Mouse (Mus musculus) CH12.LX (cell line): ENCODE data around the gene Tsnax.

ENCODE experiments used
- CTCF ChIP-seq, 2 experiments: IDR thresholded peaks in 1 of 2; conservative IDR thresholded peaks in 1 of 2; 2 replicates each; pipeline ENCODE4 v1.5.1; 2011 to 2012; ENCODE audit warnings: low read depth in 2 of 2, low read length in 2 of 2, improper control_type of control experiment in 1 of 2, inconsistent platforms in 1 of 2, mild to moderate bottlenecking in 1 of 2, moderate library complexity in 1 of 2
- ELF1 ChIP-seq: IDR thresholded peaks from 2 replicates; pipeline ENCODE4 v1.6.1; 2014; ENCODE audit warnings: low read depth, mild to moderate bottlenecking, inconsistent platforms, low read length, improper control_type of control experiment
- EP300 ChIP-seq: IDR thresholded peaks from 2 replicates; pipeline ENCODE4 v1.6.1; 2011; ENCODE audit warnings: low read length, improper control_type of control experiment
- JUND ChIP-seq: conservative IDR thresholded peaks from 2 replicates; pipeline ENCODE4 v1.6.1; 2011; ENCODE audit warnings: low read depth, low read length, improper control_type of control experiment
- MAX ChIP-seq: IDR thresholded peaks from 2 replicates; pipeline ENCODE4 v1.6.1; 2011; ENCODE audit warnings: low read length, improper control_type of control experiment
- MAZ ChIP-seq: IDR thresholded peaks from 2 replicates; pipeline ENCODE4 v1.6.1; 2012; ENCODE audit warnings: low read depth, mild to moderate bottlenecking, inconsistent platforms, low read length, improper control_type of control experiment, moderate library complexity
- NELFE ChIP-seq: IDR thresholded peaks from 2 replicates; pipeline ENCODE4 v1.6.1; 2011; ENCODE audit warnings: low read depth, low read length, improper control_type of control experiment
- POLR2A ChIP-seq: IDR thresholded peaks from 2 replicates; pipeline ENCODE4 v1.6.1; 2011; ENCODE audit warnings: low read depth, mild to moderate bottlenecking, improper control_type of control experiment, low read length
- POLR2AphosphoS2 ChIP-seq: IDR thresholded peaks from 2 replicates; pipeline ENCODE4 v1.6.1; 2011; ENCODE audit warnings: low read depth, low read length, improper control_type of control experiment
- USF1 ChIP-seq: IDR thresholded peaks from 2 replicates; pipeline ENCODE4 v1.6.1; 2014; ENCODE audit warnings: low read depth, mild to moderate bottlenecking, inconsistent platforms, low read length, improper control_type of control experiment
- ZC3H11A ChIP-seq: IDR thresholded peaks from 2 replicates; pipeline ENCODE4 v1.6.1; 2012; ENCODE audit warnings: low read depth, mild to moderate bottlenecking, inconsistent platforms, low read length, improper control_type of control experiment
- ZNF384 ChIP-seq: IDR thresholded peaks from 2 replicates; pipeline ENCODE4 v1.6.1; 2012; ENCODE audit warnings: low read depth, low read length, improper control_type of control experiment, inconsistent platforms

DNA sequence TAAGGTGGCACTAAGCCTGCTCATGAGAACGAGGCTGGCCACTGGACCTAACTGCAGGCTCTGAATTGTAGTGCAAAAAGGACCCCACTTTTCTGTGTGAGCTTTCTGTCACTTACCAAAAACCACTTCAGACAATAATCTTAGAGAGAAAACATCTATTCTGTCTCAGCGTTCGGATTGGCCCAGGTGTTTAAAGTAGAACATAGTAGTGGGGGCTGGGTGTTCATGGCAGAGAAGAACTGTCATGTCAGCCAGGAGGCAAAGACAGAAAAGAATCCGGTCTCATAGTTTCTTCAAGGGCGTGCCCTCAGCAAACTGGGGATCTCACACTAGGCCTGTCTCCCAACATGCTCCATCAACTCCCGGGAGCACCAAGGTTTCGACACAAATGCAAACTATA is 34.8 kb upstream of the Tsnax start:
- TF ChIP-seq ZC3H11A: no peak
- no peak for TF ChIP-seq USF1
- no peak for TF ChIP-seq ZNF384
- TF ChIP-seq CTCF (conservative IDR thresholded peaks at IDR 0.05 in 1 of 2, IDR thresholded peaks at IDR 0.05 in 1 of 2; ENCODE audit: low read depth in 2 of 2, low read length in 2 of 2): no peak
- no peak for TF ChIP-seq POLR2AphosphoS2
- TF ChIP-seq JUND: no peak
- TF ChIP-seq NELFE: no peak
- TF ChIP-seq MAZ: no peak
- TF ChIP-seq POLR2A: no peak
- TF ChIP-seq ELF1: no peak
- no peak for TF ChIP-seq EP300
- TF ChIP-seq MAX: no peak
